Mouse (Mus musculus) lung, postnatal 14 days (tissue): Measurements from ENCODE around the gene D11Wsu47e.
A peak's percentile ranks its signal among the peaks of the same experiment; 100 is the strongest.

Source experiments
- DNase-seq: peaks from one replicate; pipeline ENCODE4 v3.0.0; 2021

D11Wsu47e gene

DNA sequence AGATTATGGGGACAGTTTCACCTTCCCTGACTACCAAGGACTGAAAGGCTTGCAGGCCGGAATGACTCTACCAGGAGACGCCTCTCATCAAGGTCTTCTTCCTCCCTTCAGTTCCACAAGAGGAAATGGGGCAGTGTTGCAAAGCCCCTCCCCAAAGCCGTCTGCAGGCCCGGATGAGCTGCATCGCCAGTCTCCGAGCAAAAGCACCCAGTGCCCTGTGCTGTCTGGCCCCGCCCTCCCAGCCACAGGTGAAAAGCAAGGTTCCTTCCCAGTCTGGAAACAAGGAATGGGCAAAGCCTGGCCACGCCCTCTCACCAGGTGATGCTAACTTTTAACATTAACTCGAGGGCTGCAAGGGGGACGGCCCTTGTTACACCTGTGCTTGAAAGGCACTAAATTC, 17.6 kb upstream of the D11Wsu47e start:
- DNase-seq, result no peak

DNA sequence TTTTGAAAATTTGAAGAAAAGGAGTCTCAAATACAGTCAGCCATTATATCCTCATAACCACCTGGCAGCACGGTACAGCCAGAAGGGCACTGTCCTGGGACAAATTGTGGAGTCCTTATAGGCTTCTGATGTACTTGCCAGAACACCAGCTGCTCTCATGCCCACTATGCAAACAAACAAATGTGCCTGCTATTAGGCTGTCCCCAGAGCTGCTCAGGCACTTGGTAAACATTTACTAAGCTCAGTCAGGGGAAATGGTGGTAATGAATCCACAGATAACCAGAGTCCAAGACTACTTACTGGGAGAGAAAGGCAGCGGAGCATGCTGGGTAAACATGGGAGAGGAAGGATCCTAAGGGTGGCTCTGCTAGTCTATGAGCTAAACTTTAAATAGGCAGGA, 17.1 kb upstream of the D11Wsu47e start:
- DNase-seq, result no peak

DNA sequence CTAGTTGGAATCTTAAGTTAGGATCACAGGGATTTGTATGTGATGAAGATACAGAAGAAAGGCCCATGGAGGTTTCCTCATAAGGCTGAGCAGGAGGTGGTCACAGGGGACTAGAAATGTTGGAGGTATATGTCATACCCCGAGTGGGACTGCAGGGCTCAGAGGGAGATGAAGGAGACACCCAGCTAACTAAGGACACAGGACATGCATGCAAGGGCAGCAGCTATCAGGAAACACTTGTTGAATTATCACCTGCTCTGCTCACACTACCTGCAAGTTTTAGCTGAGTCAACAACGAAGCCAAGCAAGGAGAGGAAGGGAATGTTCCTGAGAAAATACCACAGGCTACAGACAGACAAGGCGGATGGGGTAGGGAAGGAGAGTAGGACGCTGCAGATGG, 16.5 kb upstream of the D11Wsu47e start:
- no peak for DNase-seq

DNA sequence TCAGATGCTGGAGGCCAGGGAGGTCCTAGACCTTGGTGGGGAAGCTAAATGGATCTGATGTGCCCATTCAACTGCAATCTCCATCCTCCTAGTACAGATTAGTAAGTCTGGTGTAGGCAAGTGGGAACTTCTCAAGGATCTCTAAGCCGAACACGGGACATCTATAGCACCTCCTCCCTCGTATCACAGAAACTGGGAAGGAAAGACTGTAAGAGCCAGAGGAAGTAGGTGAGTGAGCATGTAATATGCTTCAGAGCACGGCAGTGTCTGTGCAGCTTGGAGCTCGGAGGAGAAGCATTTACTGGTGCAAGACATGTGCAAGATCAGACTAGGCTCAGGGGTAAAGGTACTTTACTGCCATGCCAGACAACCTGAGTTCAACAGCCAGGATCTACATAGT, 15.4 kb upstream of the D11Wsu47e start:
- DNase-seq, result no peak

DNA sequence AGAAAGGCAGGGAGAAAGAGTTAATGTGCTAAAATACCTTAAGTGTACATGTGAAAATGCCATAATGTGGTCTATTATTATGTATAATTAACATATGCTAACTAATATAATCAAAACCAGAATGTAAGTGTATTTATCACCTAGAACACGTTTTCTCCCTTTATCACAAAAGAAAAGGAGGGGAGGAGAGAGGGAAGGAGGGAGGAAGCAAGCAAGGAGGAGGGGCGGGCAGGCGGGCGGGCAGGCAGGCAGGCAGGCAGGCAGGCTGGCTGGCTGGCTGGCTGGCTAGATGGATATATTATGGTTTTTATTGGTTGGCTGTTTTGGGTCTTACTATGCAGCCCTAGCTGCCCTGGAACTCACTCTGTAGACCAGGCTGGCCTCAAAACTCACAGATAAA, 14.5 kb upstream of the D11Wsu47e start:
- no peak for DNase-seq

DNA sequence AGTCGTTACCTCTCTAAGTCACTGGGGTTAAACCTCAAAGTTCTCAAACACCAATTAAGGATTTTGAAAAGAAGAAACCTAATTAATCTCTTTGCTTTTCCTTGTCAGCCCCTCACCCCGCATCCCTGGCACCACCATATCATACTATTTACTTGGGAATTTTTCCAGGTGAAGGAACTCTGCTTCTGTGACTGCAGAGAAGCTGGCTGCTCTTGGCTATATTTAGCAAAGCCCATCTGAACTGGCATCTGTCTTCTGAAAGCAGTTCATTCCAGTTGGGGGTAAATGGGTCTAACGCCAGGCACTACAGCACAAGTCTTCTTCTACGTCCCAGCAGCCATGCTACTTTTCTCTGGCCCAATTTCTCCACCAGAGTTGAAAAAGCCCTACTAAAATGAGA, 10.6 kb upstream of the D11Wsu47e start:
- no peak for DNase-seq

DNA sequence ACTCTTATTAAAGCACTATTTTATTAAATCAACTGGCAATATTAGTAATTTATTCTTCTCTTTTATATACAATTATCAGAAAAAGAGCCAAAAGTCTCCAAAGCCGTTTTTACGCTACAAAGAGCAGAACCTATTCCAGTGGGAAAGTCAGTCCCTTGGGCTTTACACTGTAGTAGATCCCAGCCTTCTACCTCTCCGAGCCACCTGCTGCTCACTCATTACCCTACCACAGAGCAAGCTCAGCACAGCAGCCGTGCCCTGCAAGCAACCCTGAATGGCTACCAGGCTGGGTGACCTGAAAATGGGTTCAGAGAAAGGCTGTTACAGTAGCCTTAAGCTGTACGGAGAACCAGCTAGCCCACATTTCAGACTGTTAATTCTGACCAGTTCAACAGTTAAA, 9.6 kb upstream of the D11Wsu47e start:
- DNase-seq, result no peak

DNA sequence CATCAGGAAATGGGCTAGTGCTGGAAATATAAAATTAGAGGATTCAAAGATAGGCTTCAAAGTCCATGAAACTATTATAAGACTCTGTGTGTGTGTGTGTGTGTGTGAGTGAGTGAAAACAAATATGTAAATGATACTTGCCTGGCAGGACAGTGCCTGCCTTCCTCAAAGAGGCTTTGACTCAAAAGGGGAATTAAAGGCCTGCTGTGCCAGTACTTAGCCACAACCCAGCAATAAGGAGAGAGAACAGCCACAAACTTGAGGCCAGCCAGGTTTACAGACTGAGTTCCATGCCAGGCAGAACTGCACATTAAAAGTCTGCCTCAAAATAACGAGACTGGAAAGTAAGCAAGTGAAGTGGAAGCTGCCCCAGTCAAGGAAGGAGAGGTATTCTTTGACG, 7.4 kb upstream of the D11Wsu47e start:
- no peak for DNase-seq

DNA sequence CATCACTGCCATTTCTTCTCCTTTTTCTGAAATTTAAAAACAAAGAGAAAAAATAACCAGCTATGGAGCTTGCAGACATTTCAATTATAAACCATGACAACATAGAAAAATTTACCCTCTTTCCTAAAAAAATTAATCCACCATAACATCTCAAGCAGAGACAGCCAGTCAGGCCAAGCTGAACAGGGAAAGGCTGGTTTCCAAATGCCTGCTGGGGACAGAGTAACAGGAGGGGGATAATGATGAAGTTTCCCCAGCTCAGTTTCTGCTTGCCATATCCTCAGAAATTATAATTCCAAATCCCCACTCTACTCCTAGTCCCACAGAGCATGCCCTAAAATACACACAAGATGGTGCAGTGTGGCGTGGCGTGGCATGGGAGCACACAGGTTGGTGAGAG, 6.8 kb upstream of the D11Wsu47e start:
- no peak for DNase-seq

DNA sequence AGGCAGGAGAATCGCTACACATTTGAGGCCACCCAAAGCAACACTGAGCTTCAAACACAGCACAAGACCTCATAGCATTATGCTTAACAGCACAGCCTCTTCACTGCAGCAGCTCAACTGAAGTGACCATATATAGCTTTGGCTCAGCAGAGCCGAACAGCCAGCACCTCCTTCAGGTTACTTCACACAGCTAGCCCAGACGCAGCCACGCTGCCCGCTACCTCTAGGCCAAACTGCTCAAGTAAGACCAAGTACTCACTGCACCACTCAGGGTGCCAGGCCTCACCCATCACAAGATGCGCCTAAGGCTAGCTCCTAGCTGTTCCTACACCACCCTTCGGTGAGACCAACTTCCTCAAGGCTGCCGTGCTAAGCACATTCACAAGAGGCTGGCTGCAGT, 5.8 kb upstream of the D11Wsu47e start:
- DNase-seq, result no peak

DNA sequence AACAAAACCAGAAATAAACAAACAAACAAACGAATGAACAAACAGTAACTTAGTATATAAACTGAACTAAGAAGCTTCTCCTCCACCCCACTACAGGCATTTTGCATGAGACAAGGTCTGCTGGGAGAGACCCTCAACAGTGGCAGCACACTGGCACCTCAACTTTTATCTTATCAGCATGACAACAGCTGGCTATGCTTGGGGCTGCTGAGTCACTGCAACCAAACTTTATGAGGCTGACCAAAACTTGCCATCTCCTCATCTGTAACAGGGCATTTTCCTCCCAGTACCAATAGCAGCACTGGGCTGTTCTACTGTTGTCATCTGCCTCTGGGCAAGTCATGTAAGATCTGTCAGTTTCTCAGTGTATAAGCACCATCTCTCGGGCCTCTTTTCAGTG, 3.3 kb upstream of the D11Wsu47e start:
- DNase-seq, result no peak

DNA sequence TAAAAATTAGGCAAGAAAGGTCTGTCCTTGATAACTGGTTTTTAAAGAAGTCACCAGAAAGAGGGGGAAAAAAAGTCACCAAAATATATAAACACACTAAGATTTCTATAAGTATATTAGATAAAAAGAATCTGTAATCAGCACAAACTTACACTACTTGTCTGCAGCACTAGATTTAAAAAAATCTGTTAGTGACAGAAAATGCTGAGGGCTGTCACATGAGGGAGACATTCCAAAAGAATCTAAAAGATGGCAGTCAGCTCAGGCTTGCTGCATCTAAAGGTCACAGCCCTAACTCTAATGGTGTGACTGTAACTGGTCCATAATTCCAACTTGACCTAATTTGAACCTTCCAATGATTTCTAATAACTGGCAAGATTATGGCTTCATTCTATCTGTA, 2.2 kb upstream of the D11Wsu47e start:
- DNase-seq, result no peak

DNA sequence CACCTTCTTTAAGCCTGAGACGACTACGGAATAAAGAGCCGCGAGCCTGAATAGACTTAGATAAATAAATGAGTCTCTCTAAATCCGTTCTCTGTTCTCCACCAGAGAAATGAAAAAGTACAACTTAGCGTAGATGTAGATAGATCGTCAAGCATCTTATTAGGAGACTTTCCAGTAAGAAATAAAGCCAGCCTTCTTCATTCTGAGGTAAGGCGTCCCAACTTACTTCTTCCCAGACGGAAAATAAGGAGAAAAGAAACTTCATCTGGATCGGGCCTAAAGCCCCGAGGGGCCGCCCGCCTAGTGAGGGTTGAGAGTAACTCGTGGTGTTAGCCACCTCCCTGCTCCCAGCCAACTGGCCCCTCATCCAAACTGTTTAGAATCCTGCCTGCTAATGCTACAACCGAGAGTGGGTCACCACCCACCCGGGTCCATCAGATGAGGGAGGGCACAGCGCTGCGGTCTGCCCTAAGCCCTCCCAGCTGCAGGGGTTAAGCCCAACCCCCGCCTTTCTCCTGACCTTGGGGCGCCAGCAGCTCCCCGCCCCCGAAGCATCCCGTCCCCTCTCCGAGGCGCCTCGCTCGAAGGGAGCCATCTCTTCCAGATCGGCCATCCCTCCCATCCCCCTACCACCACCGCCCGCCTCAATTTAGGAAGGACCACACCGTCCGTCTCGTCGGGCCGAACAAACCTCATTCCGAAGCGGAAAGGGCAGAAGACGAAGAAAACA, 1.1 kb upstream of the D11Wsu47e start:
- DNase-seq, result peak; percentile 52

DNA sequence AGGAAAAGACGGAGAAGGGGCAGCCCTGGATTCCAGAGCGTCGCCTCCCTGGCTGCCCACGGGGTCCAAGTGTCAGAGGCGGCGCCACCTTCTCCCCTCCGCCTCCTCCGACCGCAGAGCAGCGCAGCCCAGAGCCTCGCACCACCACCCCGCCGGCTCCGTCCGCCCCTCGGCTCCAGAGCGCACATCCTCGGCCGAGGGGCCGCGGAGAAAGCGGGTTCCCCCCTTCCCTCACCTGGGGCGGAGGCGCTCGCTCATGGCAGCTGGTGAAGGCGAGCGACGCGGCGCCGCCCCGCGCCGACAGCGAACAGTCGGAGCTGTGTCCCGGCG, 620 bp upstream of the D11Wsu47e start:
- DNase-seq, result no peak

DNA sequence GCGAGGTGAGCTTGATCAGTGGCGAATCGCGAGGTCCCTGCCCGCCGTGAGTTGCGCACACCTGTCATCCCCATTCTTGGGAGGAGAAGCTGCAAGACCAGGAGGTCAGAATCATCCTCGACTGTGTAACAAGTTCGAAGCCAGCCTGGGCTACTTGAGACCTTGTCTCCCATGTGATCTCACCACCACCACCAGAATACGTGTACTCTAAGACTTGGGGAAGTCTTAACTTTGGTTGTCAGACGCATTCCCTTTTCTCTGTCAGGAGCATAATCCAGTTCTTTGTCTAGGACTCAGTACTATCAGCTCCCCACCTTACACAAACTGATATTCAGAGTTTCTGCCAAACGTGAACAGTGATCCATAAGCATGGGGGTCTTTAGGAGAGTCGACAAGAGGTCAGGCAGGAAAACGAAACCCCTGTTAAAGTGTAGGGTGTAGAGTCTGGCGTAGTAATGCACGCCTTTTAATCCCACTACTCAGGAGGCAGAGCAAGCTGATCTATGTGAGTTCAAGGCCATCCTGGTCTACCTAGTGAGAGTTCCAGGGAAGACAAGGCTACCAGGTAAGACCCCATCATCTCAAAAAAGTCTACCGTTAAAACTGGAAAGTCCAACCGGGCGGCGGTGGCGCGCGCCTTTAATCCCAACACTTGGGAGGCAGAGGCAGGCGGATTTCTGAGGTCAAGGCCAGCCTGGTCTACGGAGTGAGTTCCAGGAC, 655 bp downstream of the D11Wsu47e start:
- no peak for DNase-seq

DNA sequence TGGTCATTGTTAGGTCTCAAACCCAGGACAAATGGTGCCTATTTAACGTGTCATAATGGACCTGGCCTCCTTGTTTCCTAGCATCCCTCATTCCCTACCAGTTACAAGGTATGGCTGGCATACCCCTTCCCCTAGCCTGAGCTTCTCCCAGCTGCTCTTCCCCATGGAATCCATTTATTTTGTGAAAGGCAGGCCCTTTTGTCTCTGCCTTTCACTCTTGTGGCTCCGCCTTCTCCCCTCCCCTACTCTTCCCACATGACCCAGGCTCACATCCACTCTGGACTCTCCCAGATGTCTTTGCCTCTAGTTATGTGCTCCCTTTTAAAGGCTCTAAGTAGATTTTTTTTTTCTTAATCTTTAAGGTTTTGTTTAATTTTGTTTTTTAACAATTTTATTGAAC, 2.8 kb downstream of the D11Wsu47e start:
- DNase-seq, result no peak

DNA sequence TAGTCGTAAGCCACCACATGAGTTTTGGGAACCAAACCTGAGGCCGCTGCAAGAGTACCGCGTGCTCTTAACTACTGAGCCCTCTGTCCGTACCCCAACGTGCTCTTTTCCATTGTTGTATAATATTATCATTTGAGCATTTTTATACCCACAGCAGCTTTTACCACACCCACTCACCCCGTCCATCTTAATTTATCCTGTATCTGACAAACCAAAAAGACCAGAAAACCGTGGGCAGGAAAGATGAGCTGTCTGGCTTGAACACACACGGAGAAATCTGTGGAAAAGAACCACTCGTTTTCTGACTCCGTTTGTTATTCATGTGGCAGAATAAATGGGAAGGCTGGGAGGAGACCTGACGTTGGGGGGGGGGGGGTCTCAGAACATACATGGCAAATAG, 6.3 kb downstream of the D11Wsu47e start:
- DNase-seq, result no peak

DNA sequence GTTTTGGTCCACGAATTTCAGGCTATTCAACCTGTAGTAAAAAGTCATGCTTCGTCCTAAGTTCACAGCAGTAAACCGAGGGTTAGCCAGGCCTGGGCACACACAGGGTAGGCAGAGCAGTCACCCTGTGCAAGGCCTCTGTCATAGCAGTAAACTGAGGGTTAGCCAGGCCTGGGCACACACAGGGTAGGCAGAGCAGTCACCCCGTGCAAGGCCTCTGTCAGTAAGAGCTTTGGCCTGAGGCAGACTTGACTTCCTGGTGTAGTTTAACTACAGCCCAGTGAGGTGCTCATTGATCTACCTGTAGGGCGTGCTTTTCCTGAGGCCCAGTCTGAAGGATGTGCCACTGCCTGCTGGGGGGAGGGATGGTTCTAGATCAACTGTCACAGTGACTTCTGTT, 7.1 kb downstream of the D11Wsu47e start:
- no peak for DNase-seq

DNA sequence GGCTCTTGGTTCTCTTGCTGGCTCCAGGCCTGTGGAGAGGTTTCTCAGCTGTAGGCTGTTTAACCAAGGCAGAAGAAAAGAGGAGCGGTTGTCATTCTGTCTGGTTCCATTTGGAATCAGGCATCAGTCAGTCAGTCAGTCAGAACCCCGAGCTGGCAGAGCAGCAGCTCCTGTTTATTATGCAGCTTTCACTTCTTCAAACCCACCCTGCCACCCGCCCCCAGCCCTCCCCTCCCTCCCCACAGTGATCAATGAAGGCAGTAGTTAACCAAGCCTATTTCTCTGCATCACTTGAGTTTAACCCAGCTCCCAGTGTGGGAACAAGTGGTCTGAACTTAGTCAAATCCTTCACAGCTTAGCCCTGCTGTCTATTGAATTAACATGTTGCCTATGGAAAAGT, 7.6 kb downstream of the D11Wsu47e start:
- no peak for DNase-seq

DNA sequence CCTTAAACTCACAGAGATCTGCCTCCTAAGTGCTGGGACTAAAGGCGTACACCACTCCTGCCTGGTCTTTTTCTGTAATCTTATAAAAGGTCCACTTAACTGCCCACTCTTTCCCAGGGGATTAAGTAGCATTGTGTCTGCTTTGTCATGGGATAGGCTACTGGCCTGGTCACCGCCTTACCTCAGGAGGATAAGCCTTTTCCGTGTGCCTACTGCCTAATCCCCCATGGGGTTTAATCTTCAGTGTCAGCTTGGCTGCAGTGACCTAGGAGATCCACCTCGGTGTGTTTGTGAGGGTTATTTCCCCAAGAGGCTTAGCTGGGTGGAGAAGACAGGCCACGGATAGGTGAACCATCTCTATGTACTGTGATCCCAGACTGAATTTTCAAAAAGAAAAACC, 13.4 kb downstream of the D11Wsu47e start:
- DNase-seq, result no peak

DNA sequence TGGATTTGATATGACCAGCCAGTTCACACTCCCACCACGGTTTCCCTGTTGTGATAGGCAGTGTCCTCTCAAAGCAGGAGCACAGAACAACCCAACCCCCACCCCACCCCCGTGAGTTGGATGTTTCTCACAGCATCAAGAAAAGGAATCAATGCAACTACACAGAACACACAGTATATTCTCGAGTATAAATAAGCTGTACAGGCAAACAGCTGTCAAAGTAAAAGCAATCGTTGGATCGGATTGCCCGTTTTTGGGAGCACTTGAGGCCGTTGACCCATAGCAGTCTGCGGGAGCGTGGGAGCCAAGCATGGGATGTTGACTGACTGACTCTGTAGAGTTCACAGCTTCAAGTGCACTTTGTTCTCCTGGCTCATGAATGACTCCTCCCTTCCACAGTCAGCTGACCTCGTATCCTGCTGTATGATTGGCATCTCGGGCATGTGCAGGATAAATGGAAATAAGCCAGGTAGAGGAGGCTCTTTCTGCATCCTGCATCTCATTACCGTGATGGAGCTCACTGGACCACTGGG, 13.9 kb downstream of the D11Wsu47e start:
- DNase-seq, result peak; percentile 34

DNA sequence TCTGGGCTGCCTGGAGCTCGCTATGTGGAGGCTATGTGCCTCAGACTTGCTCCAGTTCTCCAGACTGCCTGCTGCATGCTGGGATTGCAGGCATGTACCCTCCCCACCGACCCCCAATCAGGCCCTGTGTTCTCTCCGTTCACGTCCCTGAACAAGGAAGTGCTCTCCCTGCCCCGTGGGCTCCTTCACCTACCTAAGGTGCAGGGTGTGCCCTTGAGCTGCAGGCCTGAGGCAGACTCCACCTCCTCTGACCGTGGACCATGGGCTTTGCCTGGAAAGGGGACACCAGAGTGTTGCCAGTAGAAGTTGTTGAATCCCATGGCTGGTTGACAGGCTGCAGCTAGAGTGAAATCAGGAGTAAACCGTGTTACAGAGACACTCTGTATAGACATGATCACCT, 15.4 kb downstream of the D11Wsu47e start:
- DNase-seq, result no peak

DNA sequence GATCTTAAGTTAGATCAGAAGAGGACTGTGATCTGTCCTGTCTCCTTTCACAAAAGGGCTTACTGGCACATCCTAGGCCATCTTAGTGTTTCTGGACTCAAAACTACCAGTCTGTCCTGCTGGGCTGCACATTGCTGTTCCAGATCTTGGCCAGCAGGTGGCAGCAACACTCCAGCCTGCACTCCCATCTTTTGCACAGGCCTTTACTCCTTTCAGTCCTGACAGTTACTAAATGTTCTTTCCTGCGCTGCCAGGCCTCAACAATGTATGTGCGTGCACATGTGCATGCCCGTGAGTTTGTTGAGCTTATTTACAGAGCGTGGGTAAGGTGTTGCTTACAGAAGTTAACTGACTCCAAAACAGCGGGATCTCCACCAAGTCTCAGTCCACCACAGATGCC, 19.5 kb downstream of the D11Wsu47e start:
- peak; percentile 81 for DNase-seq

DNA sequence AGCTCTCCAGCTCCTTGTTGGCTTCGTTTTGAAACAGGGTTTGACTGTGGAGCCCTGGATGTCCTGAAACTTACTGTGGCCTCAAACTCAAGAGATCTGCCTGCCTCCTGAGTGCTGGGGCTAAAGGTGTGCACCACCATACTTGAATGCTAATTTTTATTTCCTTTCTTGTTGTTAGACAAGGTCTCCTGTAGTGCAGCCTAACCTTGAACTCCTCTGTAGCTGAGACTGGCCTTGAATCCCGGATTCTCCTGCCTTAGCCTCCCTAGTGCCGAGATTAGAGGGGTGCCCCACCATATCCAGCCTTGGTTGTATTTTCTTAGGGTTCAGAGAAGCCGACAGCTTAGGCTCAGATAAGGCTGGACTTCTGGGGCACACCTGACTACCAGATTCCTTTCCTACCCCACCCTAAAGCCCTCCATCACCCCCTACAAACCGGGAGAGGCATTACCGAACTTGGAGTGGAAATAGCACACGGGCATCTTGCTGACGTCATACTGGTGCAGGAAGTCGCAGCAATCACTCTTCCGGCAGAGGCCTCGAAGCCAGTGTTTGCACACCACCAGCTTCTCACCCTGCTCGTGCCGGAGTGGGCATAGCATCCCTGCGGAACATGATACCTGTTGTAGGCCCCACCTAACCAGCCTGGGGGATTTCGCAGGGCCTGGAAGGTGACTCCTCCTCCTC, 21.9 kb downstream of the D11Wsu47e start:
- no peak for DNase-seq
